Mouse (Mus musculus) bone marrow, adult 2 months (tissue): ENCODE results near the gene Prpf31.

Experiments
- CTCF ChIP-seq: fragments of 200-500 bp; IDR thresholded peaks from 2 replicates; pipeline ENCODE4 v1.5.1; 2011; ENCODE audit warnings: low read length, control low read depth; ENCODE audit not compliant: control insufficient read depth, insufficient read depth
- POLR2A ChIP-seq: fragments of 200-500 bp; IDR thresholded peaks from 2 replicates; pipeline ENCODE4 v1.6.1; 2011; ENCODE audit warnings: low read depth, mild to moderate bottlenecking, control low read depth, low read length, borderline replicate concordance; ENCODE audit not compliant: control insufficient read depth

GRCm38 (mm10) chr7:3585763-3586162 is 44.0 kb upstream of the Prpf31 start:
- no peak for TF ChIP-seq POLR2A
- no peak for TF ChIP-seq CTCF
